Mouse (Mus musculus) spleen, adult 2 months (tissue): ENCODE data around the gene Vamp3.

Experiments used
- CTCF ChIP-seq: fragments of 200-500 bp; IDR thresholded peaks from 2 replicates; pipeline ENCODE4 v1.5.1; 2011; ENCODE audit warnings: mild to moderate bottlenecking, inconsistent platforms; ENCODE audit not compliant: insufficient read depth, insufficient read length, insufficient replicate concordance; ENCODE audit errors: extremely low read depth
- POLR2A ChIP-seq: fragments of 200-500 bp; IDR thresholded peaks from 2 replicates; pipeline ENCODE4 v1.6.1; 2011; ENCODE audit warnings: low read depth, low read length, inconsistent platforms

DNA sequence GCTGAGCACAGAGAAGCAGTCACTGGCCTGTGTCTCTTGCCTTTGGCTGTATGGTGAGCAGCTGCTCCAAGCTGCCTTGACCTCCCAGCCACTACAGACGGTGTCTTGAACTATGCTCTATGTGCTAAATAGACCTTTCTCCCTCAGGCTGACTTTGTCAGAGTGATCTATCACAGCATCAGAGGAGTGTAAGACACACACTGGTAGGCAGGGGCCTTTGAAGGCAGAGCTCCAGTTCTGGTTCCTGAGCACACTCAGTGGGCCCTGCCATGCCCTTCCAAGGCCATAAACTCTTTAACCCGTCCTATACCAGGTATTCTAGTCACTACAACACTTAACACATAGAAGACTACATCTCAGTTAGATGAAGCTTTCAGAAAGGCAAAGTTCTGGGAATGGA is 23.6 kb upstream of the Vamp3 start:
- TF ChIP-seq CTCF (no peak), POLR2A (no peak)
